Mouse (Mus musculus): ENCODE results near the gene Slc38a3.
A peak's percentile ranks its signal among the peaks of the same experiment; 100 is the strongest.

- no peak; the same call in 1 of the 2 replicates for TF ChIP-seq CTCF (IDR thresholded peaks at IDR 0.05)
- peak; percentile 37; the same call in 1 of the 2 replicates for TF ChIP-seq EP300 (IDR thresholded peaks at IDR 0.05)
Observed at GRCm38 (mm10) chr9:107607653-107608245, 61.6 kb downstream of the Slc38a3 start.
